Mouse (Mus musculus): ENCODE results near the gene Slc25a47. TPM values are rescaled to one million over a fixed set of nuclear protein-coding genes. Genes with fewer than 3 reads are reported as not detected.

The Slc25a47 gene
- total RNA-seq, 1 experiment from 2014 or later, result 5.5 TPM

- no peak for ATAC-seq (ENCODE audit: extremely low read depth, insufficient number of reproducible peaks, low FRiP score, poor library complexity, severe bottlenecking)
These were observed 65.5 kb downstream of the Slc25a47 start for GRCm38 (mm10) chr12:108901346-108901745.

GRCm38 (mm10) chr12:108902940-108903339 is 67.1 kb downstream of the Slc25a47 start:
- peak; percentile 70 for ATAC-seq (ENCODE audit: extremely low read depth, insufficient number of reproducible peaks, low FRiP score, poor library complexity, severe bottlenecking)

GRCm38 (mm10) chr12:108903600-108904275 is 67.9 kb downstream of the Slc25a47 start:
- no peak for ATAC-seq (ENCODE audit: extremely low read depth, insufficient number of reproducible peaks, low FRiP score, poor library complexity, severe bottlenecking)

GRCm38 (mm10) chr12:108904276-108904653 is 68.4 kb downstream of the Slc25a47 start:
- ATAC-seq (ENCODE audit: extremely low read depth, insufficient number of reproducible peaks, low FRiP score, poor library complexity, severe bottlenecking), result no peak

GRCm38 (mm10) chr12:108905620-108906302 is 69.9 kb downstream of the Slc25a47 start:
- no peak for ATAC-seq (ENCODE audit: extremely low read depth, insufficient number of reproducible peaks, low FRiP score, poor library complexity, severe bottlenecking)

- ATAC-seq (ENCODE audit: extremely low read depth, insufficient number of reproducible peaks, low FRiP score, poor library complexity, severe bottlenecking), result no peak
These were observed 70.6 kb downstream of the Slc25a47 start for GRCm38 (mm10) chr12:108906398-108906797.

Other genes with a start within 250 kb of the Slc25a47 start
- not detected in 2 replicates for gene Degs2, start 133.7 kb upstream of the Slc25a47 start, total RNA-seq (2017)
- gene Yy1, start 43.1 kb upstream of the Slc25a47 start, total RNA-seq (2017), result 67.2 and 70.1 TPM in 2 replicates
- gene Slc25a29, start 163 bp upstream of the Slc25a47 start, total RNA-seq (2017), result 1.0 and 1.2 TPM in 2 replicates
- 3.1 and 3.7 TPM in 2 replicates for gene Wdr25, start 57.6 kb downstream of the Slc25a47 start, total RNA-seq (2017)
- gene Wars, start 58.1 kb downstream of the Slc25a47 start, total RNA-seq (2017), result 45.4 and 46.7 TPM in 2 replicates
- 0.61 and 2.2 TPM in 2 replicates for gene Begain, start 232.2 kb downstream of the Slc25a47 start, total RNA-seq (2017)

All from neutrophil, adult 5-6 weeks (primary cell).